ENCODE assay signal across 8 mouse cellular contexts in the genomic region with DNA sequence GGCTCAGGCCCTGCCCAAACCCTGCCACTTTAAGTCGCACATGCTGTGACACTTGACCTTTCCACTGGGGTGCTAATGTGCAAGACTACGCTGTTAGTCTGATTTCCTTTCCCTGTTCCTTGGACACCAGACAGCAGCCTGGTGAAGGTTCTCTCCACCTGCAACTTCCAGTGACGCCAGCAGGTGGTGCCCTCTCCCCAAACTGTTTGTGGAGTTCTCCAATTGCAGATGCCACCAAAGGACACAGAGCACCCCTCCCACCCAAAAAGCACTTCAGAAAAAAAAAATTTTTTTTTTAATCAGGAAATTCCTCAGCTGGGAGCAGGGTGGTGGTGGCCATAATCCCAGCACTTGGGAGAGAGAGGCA. TPM values are rescaled to one million over a fixed set of nuclear protein-coding genes. Genes with fewer than 3 reads are reported as not detected.
DNase-seq lines count a peak whose midpoint lies in the region; ATAC-seq lines count a peak whose summit lies in the region.

No protein-coding gene starts in this region.

- no peaks in the 10 kb centered on the region for H3K36me3 ChIP-seq in hindbrain, embryonic 13.5 days
- H3K36me3 ChIP-seq in megakaryocyte, embryonic 14.5 days (replicated peaks; ENCODE audit: low read length): no peaks in the 10 kb centered on the region

- no peak for ATAC-seq in hindbrain, embryonic 13.5 days (ENCODE audit: low FRiP score)

- peak overlapping the region; percentile 92 for H3K27ac ChIP-seq in hindbrain, embryonic 13.5 days

- H3K27me3 ChIP-seq in hindbrain, embryonic 13.5 days: no peaks in the 10 kb centered on the region
- H3K27me3 ChIP-seq in megakaryocyte, embryonic 14.5 days (replicated peaks): peaks cover 19% of the 10 kb centered on the region

- no peaks in the 10 kb centered on the region for H3K9me3 ChIP-seq in hindbrain, embryonic 13.5 days
- H3K9me3 ChIP-seq in megakaryocyte, embryonic 14.5 days: peaks cover 15% of the 10 kb centered on the region

- 0% methylated on average over 3 of the region's 3 CpGs for WGBS in hindbrain, embryonic 13.5 days

- DNase-seq in ZHBTc4 (ENCODE audit: low read depth, low spot score): peak; percentile 86
- peak; percentile 96 for DNase-seq in cerebellum, adult 9-10 months
- DNase-seq in frontal cortex, postnatal 14 days (ENCODE audit: low spot score in 2 of 2): peak; percentile 80 to 92
- peak; percentile 86 for DNase-seq in layer of hippocampus, postnatal 36 days
- peak; percentile 91 for DNase-seq in right cerebral cortex, postnatal 4 days
- peak; percentile 80 to 87 for DNase-seq in urinary bladder, postnatal 4 days (ENCODE audit: low spot score in 2 of 2)

- H3K4me2 ChIP-seq in hindbrain, embryonic 13.5 days: no peak overlapping the region

- H3K4me1 ChIP-seq in hindbrain, embryonic 13.5 days (replicated peaks): peaks cover 48% of the 10 kb centered on the region
- H3K4me1 ChIP-seq in megakaryocyte, embryonic 14.5 days: peaks cover 66% of the 10 kb centered on the region

- H3K9ac ChIP-seq in hindbrain, embryonic 13.5 days: no peak overlapping the region

- no peak overlapping the region for H3K4me3 ChIP-seq in hindbrain, embryonic 13.5 days
- peak overlapping the region; percentile 38 for H3K4me3 ChIP-seq in megakaryocyte, embryonic 14.5 days (replicated peaks)

RNA-seq across cellular contexts. Expression of gene Ccdc187, which starts 6.4 kb away (rescaled TPM):
- 0.18 and 0.23 TPM in 2 replicates for polyA plus RNA-seq in hindbrain, embryonic 13.5 days (2015; fragmentation: Nextera tagmentation; extraction: Ambion mirVana)
- total RNA-seq in layer of hippocampus, postnatal 36 days (2021): under 1 TPM; 0.65 to 0.71 TPM
- not detected in 2 replicates for polyA plus RNA-seq in megakaryocyte, embryonic 14.5 days (2012; ENCODE audit: insufficient read depth, low replicate concordance)

RNA-seq across cellular contexts. Expression of gene Gpsm1, which starts 14.5 kb away (rescaled TPM):
- polyA plus RNA-seq in hindbrain, embryonic 13.5 days (2015; fragmentation: Nextera tagmentation; extraction: Ambion mirVana): 149 and 165 TPM in 2 replicates
- total RNA-seq in layer of hippocampus, postnatal 36 days (2021): 10 to 100 TPM; 34.5 to 41.8 TPM
- polyA plus RNA-seq in megakaryocyte, embryonic 14.5 days (2012; ENCODE audit: insufficient read depth, low replicate concordance): 39.8 and 114 TPM in 2 replicates

RNA-seq across cellular contexts. Expression of gene Dnlz, which starts 51.1 kb away (rescaled TPM):
- polyA plus RNA-seq in hindbrain, embryonic 13.5 days (2015; fragmentation: Nextera tagmentation; extraction: Ambion mirVana): 29.0 and 29.6 TPM in 2 replicates
- 10 to 100 TPM; 25.7 to 26.5 TPM for total RNA-seq in layer of hippocampus, postnatal 36 days (2021)
- polyA plus RNA-seq in megakaryocyte, embryonic 14.5 days (2012; ENCODE audit: insufficient read depth, low replicate concordance): 34.4 and 35.3 TPM in 2 replicates

RNA-seq across cellular contexts. Expression of gene Card9, which starts 59.9 kb away (rescaled TPM):
- 1.3 and 1.6 TPM in 2 replicates for polyA plus RNA-seq in hindbrain, embryonic 13.5 days (2015; fragmentation: Nextera tagmentation; extraction: Ambion mirVana)
- total RNA-seq in layer of hippocampus, postnatal 36 days (2021): 1 to 10 TPM; 1.6 to 2.1 TPM
- polyA plus RNA-seq in megakaryocyte, embryonic 14.5 days (2012; ENCODE audit: insufficient read depth, low replicate concordance): 29.8 and 81.2 TPM in 2 replicates
